Mouse (Mus musculus): ENCODE measurements around the gene Fer.

The Fer gene

DNA sequence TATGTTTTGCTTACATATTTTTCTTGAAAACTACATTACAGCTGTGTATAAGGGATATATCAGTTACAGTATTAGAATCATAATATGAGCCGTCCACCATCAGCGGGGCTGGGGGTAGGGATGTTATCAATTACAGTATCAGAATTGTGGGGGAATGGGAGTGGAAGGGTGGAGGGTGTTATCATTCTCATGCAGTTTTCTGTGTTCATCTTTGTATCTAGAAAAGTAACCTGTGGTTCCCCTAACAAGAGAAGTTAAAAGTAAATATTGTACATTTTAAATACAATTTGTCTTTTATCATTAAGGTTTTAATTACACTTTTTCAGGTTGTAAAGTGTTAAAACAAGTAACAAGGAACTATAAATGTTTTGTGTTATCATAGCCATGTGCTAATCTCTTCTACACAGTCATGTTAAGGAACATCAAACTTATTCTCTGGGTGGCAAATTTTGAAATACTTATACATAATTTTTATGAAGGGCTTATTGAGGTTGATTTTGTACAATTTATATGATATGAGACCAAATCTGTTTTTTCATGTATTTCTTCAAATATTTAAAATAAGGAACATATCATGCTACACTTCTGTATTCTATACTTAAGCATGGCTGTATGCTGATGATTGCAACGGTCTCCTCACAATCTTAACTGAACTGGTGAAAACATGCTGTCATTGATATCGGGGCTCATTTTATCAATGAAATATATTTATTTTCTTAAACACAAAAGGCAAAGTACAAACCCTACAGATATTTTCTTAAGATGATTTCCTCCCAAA is 116.1 kb downstream of the Fer start:
- DNase-seq (ENCODE audit: low spot score) = no peak

DNA sequence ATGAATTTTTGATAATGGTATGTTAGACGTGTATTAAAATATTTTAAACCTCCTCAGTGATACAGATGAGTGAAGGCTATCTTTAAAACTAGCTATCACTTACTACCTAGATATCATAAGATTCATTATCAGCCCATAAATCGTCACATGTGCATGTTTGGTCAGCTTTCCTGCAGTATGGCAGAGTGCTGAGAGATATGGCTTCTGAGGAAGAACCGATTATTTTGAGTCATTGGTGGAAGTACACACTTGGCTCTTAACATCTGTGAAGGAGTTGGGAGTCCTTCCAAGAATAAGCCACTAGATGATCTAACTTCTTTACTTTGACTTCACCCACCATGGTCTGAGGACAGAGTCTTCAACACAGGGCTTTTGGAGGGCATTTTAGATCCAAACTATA is 117.3 kb downstream of the Fer start:
- DNase-seq (ENCODE audit: low spot score) = no peak

DNA sequence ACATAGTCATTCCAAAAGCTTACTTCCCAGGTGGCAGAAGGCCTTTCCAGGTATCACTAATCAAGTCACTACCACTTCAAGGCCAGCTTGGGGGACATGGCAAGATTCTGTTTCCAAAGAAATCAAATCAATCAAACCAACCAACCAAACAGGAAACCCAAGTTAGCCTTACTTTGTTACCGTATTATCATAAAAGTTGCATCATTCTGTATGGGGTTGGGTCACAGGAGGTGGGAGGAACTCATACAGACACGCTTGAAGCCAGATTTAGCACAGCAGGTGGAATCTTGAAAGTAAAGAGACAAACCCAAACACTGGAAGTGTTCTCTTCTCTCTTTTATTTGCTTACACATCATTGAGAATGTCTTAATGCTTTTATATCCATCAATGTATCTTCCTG is 125.8 kb downstream of the Fer start:
- peak; percentile 40 for DNase-seq (ENCODE audit: low spot score)

DNA sequence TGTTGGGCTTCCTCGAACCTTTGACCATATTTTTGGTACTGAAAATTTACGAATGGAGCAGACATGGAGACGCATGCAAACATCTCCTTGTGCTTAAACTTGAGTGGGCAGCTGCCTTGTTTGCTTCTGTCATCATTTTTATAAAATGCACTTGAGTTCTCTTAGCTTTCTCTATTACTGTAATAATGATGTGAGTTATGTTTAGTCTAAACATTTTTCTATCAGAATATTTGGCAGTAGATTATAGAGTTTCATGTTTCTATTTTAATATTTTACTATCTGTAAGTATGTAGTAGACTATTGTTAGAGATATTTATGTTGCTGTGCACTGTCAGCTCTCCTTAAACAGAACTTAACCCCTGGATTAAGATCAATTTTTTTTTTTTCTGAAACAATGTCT is 128.3 kb downstream of the Fer start:
- DNase-seq (ENCODE audit: low spot score) = no peak

DNA sequence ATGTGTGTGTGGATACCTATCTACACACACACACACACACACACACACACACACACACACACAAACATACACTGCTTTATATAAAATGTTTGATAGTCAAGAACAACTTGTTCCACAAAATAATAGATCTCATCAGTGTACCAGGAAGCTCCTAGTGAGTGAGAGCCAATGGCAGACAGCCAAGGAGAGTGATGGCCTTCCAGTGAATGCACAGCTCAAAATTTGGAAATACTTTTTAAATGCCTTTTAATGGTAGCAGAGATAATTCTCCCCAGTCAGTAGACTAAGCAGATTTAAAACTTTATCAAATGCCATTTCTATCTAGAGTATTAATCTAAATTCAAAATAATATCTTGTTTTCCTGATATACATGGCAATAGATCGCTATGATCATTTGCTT is 133.1 kb downstream of the Fer start:
- DNase-seq (ENCODE audit: low spot score) = no peak

DNA sequence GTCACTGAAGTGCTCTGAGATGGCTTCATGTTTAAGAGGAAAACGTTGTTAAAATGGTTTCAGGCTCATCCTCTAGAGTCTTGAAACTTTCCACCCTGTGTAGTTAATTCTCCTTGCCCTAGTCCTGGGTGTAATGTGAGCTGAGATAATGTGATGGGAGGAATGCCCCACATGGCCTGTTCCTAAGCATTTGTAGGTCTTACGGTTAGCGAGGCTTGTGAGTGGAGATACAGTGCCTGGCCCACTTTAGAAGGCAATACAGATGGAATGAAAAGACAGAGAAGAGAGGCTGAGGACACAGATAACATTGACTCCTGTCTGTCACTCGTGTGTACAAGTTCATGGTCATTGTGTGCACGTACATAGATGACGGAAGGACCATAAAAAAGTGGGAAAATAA is 134.8 kb downstream of the Fer start:
- DNase-seq (ENCODE audit: low spot score) = no peak

DNA sequence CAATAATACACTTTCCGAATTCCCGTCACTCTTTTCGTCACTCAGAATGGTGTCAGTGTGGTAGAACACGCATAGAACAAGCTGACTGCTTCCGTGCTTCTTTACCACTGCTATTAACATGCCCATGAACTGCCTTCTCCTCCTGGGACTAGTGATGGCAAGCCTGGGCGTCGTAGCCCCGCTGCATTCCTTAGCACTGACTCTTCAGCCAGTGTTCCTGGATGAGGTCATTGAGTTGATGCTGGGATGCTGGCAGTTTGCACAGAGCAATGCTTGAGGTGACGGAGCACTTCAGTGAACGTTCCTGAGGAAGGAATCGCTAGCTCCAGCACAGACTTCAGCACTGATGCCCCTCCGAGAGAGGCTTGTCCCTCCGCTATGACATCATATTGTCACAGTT is 140.6 kb downstream of the Fer start:
- peak; percentile 30 for DNase-seq (ENCODE audit: low spot score)

DNA sequence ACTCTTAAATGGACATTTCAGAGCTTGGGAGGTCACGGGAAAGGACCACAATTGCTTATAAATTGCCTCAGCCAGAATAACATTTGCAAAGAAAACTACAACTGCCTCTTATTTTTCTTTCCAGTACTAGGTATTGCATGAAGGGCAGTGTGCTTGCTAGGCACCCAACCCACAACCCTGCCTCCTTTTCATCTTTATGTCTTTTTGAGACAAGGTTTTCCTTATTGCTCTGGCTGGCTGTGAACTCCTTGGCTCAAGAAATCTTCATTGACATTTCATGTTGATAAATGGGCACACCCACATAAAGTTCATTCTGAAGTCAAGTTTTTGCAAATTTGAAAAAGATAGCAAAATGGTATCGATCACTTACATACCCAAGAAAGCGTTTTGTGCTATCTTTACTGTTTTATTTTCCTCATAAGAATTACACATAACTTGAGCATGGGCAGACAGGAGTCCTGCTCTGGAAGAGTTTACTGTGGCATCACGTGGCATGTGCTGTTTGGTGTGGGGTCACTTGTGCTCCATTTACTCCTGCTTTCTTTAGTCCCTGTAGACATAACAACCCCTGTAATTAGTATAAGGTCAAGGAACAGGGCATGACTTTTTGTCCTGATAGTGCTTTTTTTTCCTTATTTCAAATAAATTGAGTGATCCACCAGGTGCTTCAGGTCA is 142.8 kb downstream of the Fer start:
- DNase-seq (ENCODE audit: low spot score) = no peak

DNA sequence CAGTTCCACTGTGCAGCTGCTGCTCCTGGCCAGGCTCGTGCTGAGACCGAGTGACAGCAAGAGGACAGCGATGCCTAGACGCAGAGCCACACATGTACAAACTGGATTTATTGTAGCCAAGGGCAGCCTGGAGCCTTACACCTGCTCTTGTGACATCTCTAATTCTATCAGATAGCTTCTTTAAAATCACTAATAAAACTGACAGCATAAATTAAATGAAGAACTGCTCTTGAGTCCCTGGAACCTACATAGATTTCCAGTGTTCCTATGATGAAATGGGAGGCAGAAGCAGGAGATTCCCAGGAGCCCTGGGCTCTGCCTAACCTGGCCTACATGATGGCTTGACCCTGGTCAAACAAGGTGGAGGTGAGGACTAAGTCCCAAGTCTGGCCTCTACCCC is 153.7 kb downstream of the Fer start:
- no peak for DNase-seq (ENCODE audit: low spot score)

DNA sequence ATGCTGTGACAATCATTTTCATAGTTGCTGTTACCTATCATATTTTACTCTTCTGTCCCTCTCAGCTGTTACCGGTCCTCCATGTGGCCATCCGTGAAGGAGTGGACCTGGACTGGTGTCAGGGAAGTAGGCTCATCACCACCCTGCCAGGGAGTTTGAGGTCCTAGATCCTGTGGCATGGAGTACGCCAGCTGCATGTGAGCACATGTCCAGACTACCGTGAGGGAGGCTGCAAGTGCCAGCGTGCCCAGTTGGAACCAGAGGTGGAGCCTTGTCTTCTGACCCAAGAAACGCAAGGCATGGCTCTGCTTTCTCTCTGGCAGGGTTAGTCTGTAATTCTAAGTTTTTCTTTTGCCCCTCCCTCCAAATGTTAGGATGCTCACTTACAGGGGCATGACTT is 155.4 kb downstream of the Fer start:
- DNase-seq (ENCODE audit: low spot score) = no peak

DNA sequence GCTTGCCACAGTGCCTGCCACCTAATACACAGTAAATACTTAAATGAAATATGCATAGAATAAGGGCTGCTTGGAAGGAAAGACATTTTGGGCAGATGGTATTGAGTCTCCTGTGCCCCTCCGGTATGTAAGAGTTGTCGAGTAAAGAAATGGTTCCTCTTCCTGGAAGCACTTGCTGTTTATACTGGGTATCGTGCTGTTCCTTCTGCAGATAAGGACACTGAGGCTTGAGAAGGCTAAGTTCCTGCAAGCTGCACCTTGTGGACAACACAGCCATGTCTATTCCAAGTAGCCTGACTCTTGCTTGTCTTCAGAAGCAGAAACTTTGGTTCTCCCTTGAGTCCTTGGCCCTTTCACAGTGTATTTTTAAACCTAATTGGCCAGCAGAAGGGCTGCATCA is 156.0 kb downstream of the Fer start:
- DNase-seq (ENCODE audit: low spot score) = no peak

DNA sequence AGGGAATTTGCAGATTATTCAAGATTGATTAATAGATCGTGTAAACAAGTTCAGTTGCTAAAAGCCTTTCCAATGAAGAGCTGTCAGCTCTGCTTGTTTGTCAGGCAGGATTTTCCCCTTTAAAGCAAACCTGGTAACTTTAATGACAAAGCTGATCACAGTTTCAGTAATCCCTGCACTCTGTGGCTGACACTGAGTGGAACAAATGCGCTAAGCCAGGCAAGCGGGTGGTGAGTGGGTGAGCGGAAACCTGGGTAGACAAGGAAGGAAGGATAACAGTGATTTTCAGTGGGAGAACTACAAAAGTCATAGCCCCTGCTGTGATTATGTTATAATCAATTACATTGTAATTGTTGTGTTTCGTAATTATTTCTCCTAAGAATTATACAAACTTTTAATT is 156.8 kb downstream of the Fer start:
- no peak for DNase-seq (ENCODE audit: low spot score)

DNA sequence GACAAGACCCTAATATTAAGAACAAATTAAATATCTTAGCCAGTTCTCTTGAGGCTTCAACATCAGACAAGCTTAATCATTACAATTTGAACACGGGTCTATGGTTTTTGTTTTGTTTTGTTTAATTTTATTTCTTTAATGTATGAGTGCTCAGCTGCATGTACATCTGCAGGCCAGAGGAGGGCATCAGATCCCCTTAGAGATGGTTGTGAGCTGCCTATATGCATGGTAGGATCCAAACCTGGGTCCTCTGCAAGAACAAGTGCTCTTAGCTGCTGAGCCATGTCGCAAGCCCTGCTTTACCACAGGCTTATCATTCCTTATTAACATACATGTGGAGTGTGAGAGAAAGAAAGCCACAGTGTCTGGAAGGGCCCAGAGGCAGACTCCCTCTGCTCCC is 163.6 kb downstream of the Fer start:
- no peak for DNase-seq (ENCODE audit: low spot score)

DNA sequence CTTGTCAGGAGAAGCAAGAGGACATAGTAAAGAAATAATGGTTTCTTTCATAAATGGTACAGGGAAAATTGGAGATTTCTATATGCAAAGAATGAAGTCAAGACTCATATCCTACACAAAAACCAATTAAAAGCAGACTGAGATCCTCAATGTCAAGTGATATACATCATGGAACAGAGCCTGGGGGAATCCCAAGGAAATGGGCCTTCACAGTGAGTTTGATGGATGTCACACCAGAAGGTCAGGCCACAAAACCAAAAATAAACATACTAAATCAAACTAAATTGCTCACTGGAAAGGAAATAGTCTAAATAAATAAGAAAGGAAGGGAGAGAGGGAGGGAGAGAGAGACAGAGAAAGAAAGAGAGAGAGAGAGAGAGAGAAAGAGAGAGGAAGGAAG is 178.9 kb downstream of the Fer start:
- DNase-seq (ENCODE audit: low spot score) = no peak

DNA sequence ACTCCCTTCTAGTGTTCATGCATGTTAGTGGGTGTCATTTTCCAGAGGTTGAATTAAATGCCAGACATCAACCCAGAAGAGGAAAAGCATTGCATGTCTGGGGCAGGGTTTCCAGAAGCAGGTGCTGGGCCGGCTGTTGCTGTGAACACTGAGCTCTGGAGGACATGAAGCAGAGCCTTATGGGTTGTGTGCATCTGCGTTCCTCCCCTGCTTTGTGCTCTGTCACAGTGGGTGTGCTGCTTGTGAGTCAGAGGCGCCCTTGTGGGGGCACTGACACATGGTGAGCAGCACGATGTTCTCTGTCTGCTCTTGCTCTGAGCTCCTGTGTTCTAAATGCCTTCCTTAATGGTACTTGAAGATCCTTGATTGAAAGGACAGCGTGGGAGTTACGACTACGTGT is 182.5 kb downstream of the Fer start:
- DNase-seq (ENCODE audit: low spot score) = peak; percentile 36

DNA sequence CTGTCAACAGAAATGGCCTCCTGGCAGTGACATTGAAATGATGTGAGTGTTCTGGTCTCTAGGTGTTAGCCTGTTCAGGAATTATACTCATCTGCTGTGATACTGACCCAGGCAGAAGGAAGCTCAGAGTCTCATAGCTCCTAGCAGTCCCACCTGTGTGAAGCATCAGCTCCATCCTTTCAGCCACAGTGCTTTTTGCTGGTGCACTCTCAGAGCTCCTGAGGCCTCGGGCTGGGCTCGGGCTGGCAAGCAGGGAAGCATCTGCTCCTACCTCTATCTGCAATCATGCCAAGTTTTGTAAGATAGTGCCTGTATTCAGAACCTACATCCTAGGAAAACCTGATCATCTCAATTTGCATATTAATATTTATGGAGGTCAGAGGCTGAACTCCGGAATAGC is 183.7 kb downstream of the Fer start:
- DNase-seq (ENCODE audit: low spot score) = no peak

DNA sequence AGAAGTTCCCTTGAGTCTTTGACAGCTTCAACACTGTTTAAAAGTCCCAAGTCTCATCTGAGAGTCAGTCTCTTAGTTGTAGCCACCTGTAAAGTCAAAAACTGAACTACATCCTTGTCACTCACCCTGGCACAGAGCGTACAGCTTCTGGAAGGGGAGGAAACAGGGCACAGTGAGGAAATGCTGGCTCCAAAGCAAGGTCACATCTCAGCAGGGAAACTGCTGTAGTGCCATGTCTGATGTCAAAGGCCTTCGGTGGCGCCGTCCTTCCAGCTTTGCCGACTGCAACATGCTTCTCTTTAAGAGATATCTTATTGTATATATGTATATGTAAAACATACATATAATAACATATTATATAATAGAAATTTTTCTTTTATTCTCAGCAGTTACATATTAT is 188.0 kb downstream of the Fer start:
- DNase-seq (ENCODE audit: low spot score) = no peak

DNA sequence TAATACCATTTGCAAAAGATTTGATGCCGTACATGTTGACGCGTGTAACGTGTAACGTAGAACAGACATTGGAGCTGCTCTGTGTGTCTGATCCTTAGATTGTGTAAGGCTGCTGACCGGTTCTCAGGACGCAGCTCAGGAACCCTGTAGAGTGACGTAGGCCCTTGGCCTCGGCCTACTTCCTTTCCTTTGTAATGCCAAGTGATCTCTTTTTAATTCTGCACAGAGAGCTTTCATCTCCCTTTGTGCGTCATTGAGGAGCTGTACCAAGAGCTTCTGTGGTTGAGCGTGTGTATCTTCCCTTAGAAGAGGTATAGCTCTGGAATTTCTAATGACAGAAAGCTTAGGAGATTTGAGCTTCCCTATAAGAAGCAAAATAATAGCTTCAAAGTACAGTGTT is 190.8 kb downstream of the Fer start:
- no peak for DNase-seq (ENCODE audit: low spot score)

DNA sequence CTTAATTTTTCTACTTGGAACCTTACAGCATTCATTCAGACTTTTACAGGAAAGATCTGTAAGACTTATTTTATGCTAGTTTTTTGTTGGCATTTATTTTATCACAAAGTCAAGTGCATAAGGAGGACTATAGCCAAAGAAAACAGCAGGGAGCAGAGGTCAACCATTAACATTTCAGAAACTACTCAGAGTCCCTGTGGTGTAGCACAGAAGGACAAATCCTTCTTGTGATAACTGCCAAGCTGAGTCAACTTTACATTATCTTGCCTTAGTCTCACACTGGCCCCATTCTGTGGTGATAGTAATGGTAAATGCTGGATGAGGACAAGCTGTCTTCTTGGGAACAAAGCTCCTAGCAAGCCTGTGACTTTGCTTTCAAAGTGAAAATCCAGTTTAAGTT is 197.7 kb downstream of the Fer start:
- DNase-seq (ENCODE audit: low spot score) = no peak

DNA sequence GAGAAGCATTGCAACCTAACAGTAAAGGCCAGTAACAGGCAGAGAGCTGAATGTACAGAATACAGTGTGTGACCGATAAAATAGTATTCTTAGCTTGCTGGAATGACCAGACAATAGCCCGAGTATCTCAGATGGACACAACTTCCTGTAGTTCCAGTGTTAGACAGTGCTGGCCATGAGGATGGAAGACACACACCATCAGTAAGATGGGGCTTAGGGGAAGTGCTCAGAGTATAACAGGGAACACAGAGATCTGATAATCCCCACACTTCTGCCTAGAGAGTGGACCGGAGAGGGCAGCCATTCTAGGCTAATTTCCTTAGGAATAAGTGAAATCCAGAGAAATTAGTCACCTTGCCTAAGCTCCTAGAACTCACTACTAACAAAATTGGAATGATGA is 202.4 kb downstream of the Fer start:
- no peak for DNase-seq (ENCODE audit: low spot score)

DNA sequence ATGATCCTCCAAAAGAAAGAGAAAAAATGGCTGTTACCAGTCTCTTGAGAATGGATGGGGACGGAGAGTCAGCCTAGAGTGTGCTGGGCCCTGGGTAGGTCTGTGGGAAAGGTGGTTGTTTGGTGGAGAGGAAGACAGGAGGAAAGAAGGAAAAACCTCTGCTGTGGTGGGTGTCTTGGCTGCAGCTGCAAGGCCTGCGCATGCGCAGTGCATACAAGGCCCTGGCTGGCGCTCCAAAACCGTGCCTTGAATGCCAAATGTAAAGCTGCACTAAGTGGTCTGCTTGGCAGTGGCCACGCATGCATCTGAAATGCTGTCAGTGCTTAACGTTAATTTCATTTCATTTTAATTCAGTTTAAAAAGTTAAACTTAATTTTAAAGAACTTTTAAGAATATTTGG is 214.5 kb downstream of the Fer start:
- no peak for DNase-seq (ENCODE audit: low spot score)

DNA sequence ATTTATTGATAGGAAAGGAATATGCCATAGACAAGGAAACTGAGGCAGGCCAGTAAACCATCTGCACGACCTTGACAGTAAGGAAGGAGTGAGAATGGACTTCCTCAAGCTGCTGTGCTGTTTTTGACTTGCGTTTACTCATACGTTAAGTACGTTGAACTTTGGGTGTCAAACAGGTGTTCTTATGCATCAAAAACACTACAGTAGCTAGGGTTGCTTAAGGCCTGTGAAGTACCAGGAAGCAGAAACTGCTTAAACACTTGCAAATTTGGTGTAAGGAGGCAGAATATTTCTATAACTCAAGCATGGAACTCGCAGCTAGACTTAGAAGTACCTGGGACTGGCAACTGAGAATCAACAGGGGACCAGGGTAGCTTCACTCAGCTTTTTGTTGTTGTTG is 221.9 kb downstream of the Fer start:
- DNase-seq (ENCODE audit: low spot score) = no peak

DNA sequence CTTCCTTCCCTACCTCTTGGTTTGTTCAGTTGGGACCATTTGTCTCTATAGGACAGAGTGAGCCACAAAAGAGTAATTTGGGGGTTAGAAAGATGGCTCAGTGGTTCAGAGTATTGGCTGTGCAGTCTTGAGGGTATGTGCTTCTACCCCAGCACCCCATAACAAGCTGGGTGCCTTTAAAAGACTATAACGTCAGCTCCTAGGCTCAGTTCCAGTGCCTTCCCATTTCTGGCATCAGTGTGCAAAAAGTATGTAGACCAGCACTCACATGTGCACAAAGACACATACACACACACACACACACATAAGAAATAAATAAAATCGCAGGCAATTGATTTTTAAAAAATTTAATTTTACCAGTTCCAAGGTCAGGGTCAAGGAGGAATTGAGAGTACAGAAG is 222.6 kb downstream of the Fer start:
- no peak for DNase-seq (ENCODE audit: low spot score)
